Mouse (Mus musculus): ENCODE results near the gene Rora. TPM values are rescaled to one million over a fixed set of nuclear protein-coding genes. Genes with fewer than 3 reads are reported as not detected.

The Rora gene
- polyA plus RNA-seq, 1 experiment from 2014 or later, result 6.6 TPM

DNA sequence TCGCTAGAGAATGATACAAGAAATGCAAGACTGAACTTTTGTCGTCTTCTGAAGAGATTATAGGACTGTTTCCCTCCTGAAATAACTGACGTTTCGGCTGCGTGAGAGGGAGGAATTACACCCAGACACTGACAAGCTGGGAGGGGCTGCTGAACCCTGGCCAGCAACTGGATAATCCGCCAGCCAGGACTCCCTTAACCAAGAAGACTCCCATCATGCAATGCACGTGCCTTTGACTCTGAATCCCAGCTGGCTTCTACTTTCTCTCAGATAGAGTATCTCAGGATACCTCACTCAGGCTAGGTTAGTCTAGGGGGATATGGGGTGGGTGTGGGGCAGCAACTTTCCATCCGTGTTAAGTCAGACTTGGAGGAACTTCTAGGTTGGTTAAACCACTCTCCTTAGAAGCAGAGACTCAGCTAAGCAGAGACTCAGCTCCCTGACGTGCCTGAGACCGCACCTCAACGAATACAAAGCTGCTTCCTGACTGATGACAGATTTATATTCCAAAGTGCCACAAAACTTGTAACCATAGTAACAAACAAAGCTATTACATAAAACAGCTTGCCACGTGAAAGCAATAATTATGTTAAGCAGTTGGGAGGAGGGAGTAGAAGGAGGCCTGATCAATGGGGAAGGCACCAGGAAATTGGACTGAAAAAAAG lies 302.8 kb downstream of the Rora start:
- no peaks in the 10 kb centered on the region for H3K36me3 ChIP-seq (replicated peaks)
- no peaks in the 10 kb centered on the region for H3K27me3 ChIP-seq (replicated peaks; ENCODE audit: low read depth, poor library complexity, severe bottlenecking)
- H3K4me1 ChIP-seq, result 0 out of 2 replicates have a peak, but pooled peaks cover 10% of the 10 kb centered on the region
- DNase-seq (ENCODE audit: low spot score), result no peak
- no peak overlapping the region for H3K4me3 ChIP-seq
- H3K9me3 ChIP-seq, result no peaks in the 10 kb centered on the region
- no peak overlapping the region for H3K27ac ChIP-seq (replicated peaks)
- 67% methylated on average over 12 of the region's 12 CpGs for WGBS

GRCm38 (mm10) chr9:68956938-68957573 lies 303.5 kb downstream of the Rora start:
- Histone ChIP-seq H3K4me1 (0 out of 2 replicates have a peak, but pooled peaks cover 10% of the 10 kb centered on the region), H3K4me3 (no peak overlapping the region), H3K9me3 (no peaks in the 10 kb centered on the region), H3K27ac (replicated peaks) (no peak overlapping the region), H3K36me3 (replicated peaks) (no peaks in the 10 kb centered on the region), H3K27me3 (replicated peaks; ENCODE audit: low read depth, poor library complexity, severe bottlenecking) (no peaks in the 10 kb centered on the region)
- 66% methylated on average over 5 of the region's 5 CpGs for WGBS
- peak; percentile 65 for DNase-seq (ENCODE audit: low spot score)

DNA sequence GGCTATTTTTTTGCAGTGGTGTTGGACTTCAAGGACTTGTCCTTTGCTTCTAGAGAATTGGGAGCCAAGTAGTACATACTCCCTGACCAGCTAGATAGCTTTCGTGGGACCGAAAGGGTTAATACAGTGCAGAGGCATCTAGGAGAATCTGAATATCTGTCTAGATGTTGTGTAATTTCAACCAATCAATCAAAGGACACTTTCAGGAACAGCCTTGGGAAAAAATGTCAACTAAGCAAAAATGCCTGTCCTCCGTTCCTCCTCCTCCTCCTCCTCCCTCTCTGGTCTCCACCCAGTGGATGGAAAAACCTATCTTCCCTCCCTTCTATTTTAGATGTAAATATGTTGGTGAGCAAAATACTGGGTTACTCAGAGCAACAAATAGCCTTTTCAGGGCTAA lies 304.2 kb downstream of the Rora start:
- 0 out of 2 replicates have a peak, but pooled peaks cover 10% of the 10 kb centered on the region for H3K4me1 ChIP-seq
- no peak for DNase-seq (ENCODE audit: low spot score)
- H3K9me3 ChIP-seq, result no peaks in the 10 kb centered on the region
- no peak overlapping the region for H3K4me3 ChIP-seq
- H3K36me3 ChIP-seq (replicated peaks), result no peaks in the 10 kb centered on the region
- H3K27me3 ChIP-seq (replicated peaks; ENCODE audit: low read depth, poor library complexity, severe bottlenecking), result no peaks in the 10 kb centered on the region
- H3K27ac ChIP-seq (replicated peaks), result no peak overlapping the region
- WGBS, result 89% methylated on average over 3 of the region's 3 CpGs

- H3K36me3 ChIP-seq (replicated peaks), result no peaks in the 10 kb centered on the region
- H3K27me3 ChIP-seq (replicated peaks; ENCODE audit: low read depth, poor library complexity, severe bottlenecking), result no peaks in the 10 kb centered on the region
- 67% methylated on average over 5 of the region's 5 CpGs for WGBS
- H3K27ac ChIP-seq (replicated peaks), result no peak overlapping the region
- DNase-seq (ENCODE audit: low spot score), result no peak
- H3K9me3 ChIP-seq, result no peaks in the 10 kb centered on the region
- 0 out of 2 replicates have a peak, but pooled peaks cover 10% of the 10 kb centered on the region for H3K4me1 ChIP-seq
- no peak overlapping the region for H3K4me3 ChIP-seq
Measured at GRCm38 (mm10) chr9:68958919-68959318, 305.3 kb downstream of the Rora start.

GRCm38 (mm10) chr9:68963898-68964297 lies 310.3 kb downstream of the Rora start:
- H3K9me3 ChIP-seq, result no peaks in the 10 kb centered on the region
- DNase-seq (ENCODE audit: low spot score), result no peak
- 0 out of 2 replicates have a peak, but pooled peaks cover 8% of the 10 kb centered on the region for H3K4me1 ChIP-seq
- H3K4me3 ChIP-seq, result no peak overlapping the region
- no peak overlapping the region for H3K27ac ChIP-seq (replicated peaks)
- 94% methylated on average over 5 of the region's 5 CpGs for WGBS
- H3K27me3 ChIP-seq (replicated peaks; ENCODE audit: low read depth, poor library complexity, severe bottlenecking), result 0 out of 2 replicates have a peak, but pooled peaks cover 4% of the 10 kb centered on the region
- no peaks in the 10 kb centered on the region for H3K36me3 ChIP-seq (replicated peaks)

GRCm38 (mm10) chr9:68966540-68966939 lies 313.0 kb downstream of the Rora start:
- Histone ChIP-seq H3K27ac (replicated peaks) (no peak overlapping the region), H3K9me3 (no peaks in the 10 kb centered on the region), H3K27me3 (replicated peaks; ENCODE audit: low read depth, poor library complexity, severe bottlenecking) (0 out of 2 replicates have a peak, but pooled peaks cover 11% of the 10 kb centered on the region), H3K36me3 (replicated peaks) (no peaks in the 10 kb centered on the region), H3K4me1 (0 out of 2 replicates have a peak, but pooled peaks cover 3% of the 10 kb centered on the region), H3K4me3 (no peak overlapping the region)
- peak; percentile 27 for DNase-seq (ENCODE audit: low spot score)
- WGBS, result 57% methylated on average over 13 of the region's 13 CpGs

- Histone ChIP-seq H3K4me1 (0 out of 2 replicates have a peak, but pooled peaks cover 3% of the 10 kb centered on the region), H3K27me3 (replicated peaks; ENCODE audit: low read depth, poor library complexity, severe bottlenecking) (peaks cover 23% of the 10 kb centered on the region; the same call in 1 of the 2 replicates), H3K36me3 (replicated peaks) (no peaks in the 10 kb centered on the region), H3K4me3 (no peak overlapping the region), H3K27ac (replicated peaks) (no peak overlapping the region), H3K9me3 (no peaks in the 10 kb centered on the region)
- DNase-seq (ENCODE audit: low spot score), result no peak
- 88% methylated on average over 6 of the region's 6 CpGs for WGBS
Measured at GRCm38 (mm10) chr9:68970074-68970473, 316.5 kb downstream of the Rora start.

DNA sequence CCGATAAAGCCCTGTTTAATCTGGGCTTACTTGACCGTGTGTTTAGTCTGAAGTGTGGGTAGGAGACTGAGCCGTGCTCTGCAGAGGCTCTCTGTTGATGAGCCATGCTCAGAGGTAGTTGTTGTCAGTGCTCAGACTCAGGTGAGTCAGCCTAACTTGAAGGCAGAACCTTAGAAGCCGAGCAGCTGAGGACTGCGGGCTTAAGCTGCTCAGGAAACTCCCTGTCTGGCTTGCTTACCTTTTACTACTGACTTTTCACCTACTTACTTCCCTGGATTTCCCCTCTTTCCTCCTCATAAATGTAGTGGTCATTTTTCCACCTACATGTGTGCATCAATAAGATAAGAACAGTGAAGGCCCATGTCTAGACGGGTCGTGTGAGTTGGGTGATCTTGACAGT lies 318.7 kb downstream of the Rora start:
- WGBS, result 87% methylated on average over 7 of the region's 7 CpGs
- no peak for DNase-seq (ENCODE audit: low spot score)
- Histone ChIP-seq H3K4me1 (peaks cover 14% of the 10 kb centered on the region), H3K27ac (replicated peaks) (no peak overlapping the region), H3K9me3 (no peaks in the 10 kb centered on the region), H3K4me3 (no peak overlapping the region), H3K27me3 (replicated peaks; ENCODE audit: low read depth, poor library complexity, severe bottlenecking) (peaks cover 19% of the 10 kb centered on the region; the same call in 1 of the 2 replicates), H3K36me3 (replicated peaks) (no peaks in the 10 kb centered on the region)

DNA sequence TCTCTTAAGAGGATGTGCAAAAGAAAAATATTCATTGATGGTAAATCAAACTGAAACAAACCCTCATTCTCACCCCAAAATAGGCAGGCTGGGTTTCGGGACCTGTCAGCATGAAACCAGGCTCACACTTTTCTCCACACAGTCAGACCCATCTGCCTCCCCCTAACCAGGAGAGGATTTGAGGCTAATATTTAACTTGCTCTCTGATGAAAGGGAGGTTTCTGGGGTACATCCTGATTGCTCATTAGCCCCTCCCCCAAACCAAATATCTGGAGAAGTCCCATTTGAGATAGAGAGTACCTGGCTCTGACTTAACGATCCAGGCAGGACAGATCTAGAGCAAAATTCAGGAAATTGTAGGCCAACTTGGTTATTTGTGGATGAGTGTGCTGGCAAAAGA lies 320.9 kb downstream of the Rora start:
- H3K36me3 ChIP-seq (replicated peaks), result no peaks in the 10 kb centered on the region
- no peaks in the 10 kb centered on the region for H3K9me3 ChIP-seq
- H3K27me3 ChIP-seq (replicated peaks; ENCODE audit: low read depth, poor library complexity, severe bottlenecking), result peaks cover 34% of the 10 kb centered on the region
- H3K4me3 ChIP-seq, result no peak overlapping the region
- peaks cover 20% of the 10 kb centered on the region for H3K4me1 ChIP-seq
- WGBS, result 89% methylated on average over 2 of the region's 2 CpGs
- H3K27ac ChIP-seq (replicated peaks), result no peak overlapping the region
- DNase-seq (ENCODE audit: low spot score), result no peak

- DNase-seq (ENCODE audit: low spot score), result peak; percentile 25
- no peaks in the 10 kb centered on the region for H3K36me3 ChIP-seq (replicated peaks)
- H3K4me1 ChIP-seq, result peaks cover 20% of the 10 kb centered on the region
- H3K9me3 ChIP-seq, result no peaks in the 10 kb centered on the region
- H3K27me3 ChIP-seq (replicated peaks; ENCODE audit: low read depth, poor library complexity, severe bottlenecking), result peaks cover 45% of the 10 kb centered on the region
- H3K4me3 ChIP-seq, result no peak overlapping the region
- 45% methylated on average over 5 of the region's 5 CpGs for WGBS
- no peak overlapping the region for H3K27ac ChIP-seq (replicated peaks)
Measured at GRCm38 (mm10) chr9:68976136-68976535, 322.6 kb downstream of the Rora start.

- no peak overlapping the region for H3K4me3 ChIP-seq
- peaks cover 44% of the 10 kb centered on the region for H3K27me3 ChIP-seq (replicated peaks; ENCODE audit: low read depth, poor library complexity, severe bottlenecking)
- WGBS, result 49% methylated on average over 4 of the region's 4 CpGs
- no peak overlapping the region; the same call in 1 of the 2 replicates for H3K27ac ChIP-seq (replicated peaks)
- H3K4me1 ChIP-seq, result peaks cover 20% of the 10 kb centered on the region
- H3K9me3 ChIP-seq, result no peaks in the 10 kb centered on the region
- no peaks in the 10 kb centered on the region for H3K36me3 ChIP-seq (replicated peaks)
- no peak for DNase-seq (ENCODE audit: low spot score)
Measured at GRCm38 (mm10) chr9:68976851-68977250, 323.3 kb downstream of the Rora start.

DNA sequence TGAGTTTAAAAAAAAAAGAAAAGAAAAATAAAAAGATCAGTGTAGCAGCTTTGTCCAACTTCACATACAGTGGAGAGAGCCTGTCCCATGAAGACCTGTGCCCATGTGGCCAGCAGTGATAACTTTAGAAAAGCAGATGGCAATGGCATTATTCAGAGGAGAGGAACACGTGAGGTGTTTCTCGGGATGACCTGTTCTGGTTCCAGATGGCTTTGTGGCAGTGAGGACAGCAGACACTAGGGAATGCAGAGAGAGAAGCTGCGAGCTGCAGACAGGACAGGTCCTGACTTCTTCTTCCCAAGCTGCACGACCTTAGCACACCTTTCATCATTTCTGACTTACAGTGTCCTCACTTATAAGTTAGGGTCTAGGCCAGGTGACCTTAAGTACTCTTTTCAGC lies 325.1 kb downstream of the Rora start:
- peaks cover 25% of the 10 kb centered on the region for H3K4me1 ChIP-seq
- H3K27me3 ChIP-seq (replicated peaks; ENCODE audit: low read depth, poor library complexity, severe bottlenecking), result peaks cover 41% of the 10 kb centered on the region
- DNase-seq (ENCODE audit: low spot score), result no peak
- 78% methylated on average over 4 of the region's 4 CpGs for WGBS
- H3K4me3 ChIP-seq, result no peak overlapping the region
- H3K27ac ChIP-seq (replicated peaks), result no peak overlapping the region
- no peaks in the 10 kb centered on the region for H3K36me3 ChIP-seq (replicated peaks)
- no peaks in the 10 kb centered on the region for H3K9me3 ChIP-seq

- Histone ChIP-seq H3K27ac (replicated peaks) (no peak overlapping the region), H3K4me1 (peaks cover 39% of the 10 kb centered on the region), H3K36me3 (replicated peaks) (no peaks in the 10 kb centered on the region), H3K4me3 (no peak overlapping the region), H3K27me3 (replicated peaks; ENCODE audit: low read depth, poor library complexity, severe bottlenecking) (peaks cover 51% of the 10 kb centered on the region), H3K9me3 (no peaks in the 10 kb centered on the region)
- DNase-seq (ENCODE audit: low spot score), result no peak
- WGBS, result 83% methylated on average over 4 of the region's 4 CpGs
Measured at GRCm38 (mm10) chr9:68980041-68980440, 326.5 kb downstream of the Rora start.
